Mouse (Mus musculus) heart, adult 8-10 months (tissue): ENCODE measurements around the gene Mrgprh. TPM values are rescaled to one million over a fixed set of nuclear protein-coding genes. Genes with fewer than 3 reads are reported as not detected.

Experiments
- DNase-seq: peaks from one replicate; pipeline ENCODE4 v3.0.0; 2022; ENCODE audit warnings: low spot score
- microRNA-seq: library from miRNA; unstranded; fragments of <30 nt; microRNA quantifications from one replicate; pipeline ENCODE4 v1.2.0, GENCODE M21; 2022
- total RNA-seq, 4 experiments: library from RNA; stranded (reverse); gene quantifications; 2 replicates each; pipeline ENCODE4 v1.2.4; 2022

Gene Mrgprh
- total RNA-seq, 4 experiments from 2014 or later, result 5.0 to 7.4 (median 6.5) TPM

DNA sequence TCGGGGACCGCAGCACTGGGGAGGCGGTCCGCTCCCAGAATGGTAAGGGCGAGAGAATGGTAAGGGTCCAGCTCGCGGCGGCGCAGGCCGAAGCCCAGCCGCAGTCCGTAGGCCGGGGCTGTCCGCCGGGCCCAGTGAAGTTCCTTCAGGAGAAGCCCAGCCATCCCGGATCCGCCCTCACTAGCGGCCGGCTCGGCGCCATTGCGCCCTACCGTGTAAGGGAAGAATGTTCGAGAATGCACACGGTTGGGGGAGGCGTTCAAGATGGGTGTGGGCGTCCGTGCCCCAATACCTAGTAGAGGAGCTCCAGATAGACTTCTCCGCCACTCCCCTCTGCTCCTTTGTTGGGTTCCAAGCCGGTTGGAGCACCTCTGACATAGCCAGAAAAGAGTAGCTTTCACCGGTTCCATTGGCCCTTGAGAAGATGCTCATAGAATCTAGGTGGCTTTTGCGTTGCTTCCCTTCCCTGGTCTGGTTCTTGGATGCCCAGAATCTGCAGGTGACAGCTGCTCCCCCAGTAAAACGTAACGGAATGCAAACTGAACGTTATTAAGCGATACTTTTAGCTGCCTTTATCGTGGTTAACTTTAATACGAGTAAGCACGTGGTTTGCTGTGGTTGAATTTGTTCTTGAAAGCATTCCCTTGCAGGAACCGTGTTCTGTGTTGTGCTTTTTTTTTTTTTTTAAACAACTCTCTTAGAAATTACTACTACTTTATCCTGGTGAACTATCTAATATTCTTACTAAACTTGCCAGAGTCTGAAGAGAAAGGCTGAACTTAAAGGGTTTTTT lies 41.0 kb downstream of the Mrgprh start:
- DNase-seq, result no peak

DNA sequence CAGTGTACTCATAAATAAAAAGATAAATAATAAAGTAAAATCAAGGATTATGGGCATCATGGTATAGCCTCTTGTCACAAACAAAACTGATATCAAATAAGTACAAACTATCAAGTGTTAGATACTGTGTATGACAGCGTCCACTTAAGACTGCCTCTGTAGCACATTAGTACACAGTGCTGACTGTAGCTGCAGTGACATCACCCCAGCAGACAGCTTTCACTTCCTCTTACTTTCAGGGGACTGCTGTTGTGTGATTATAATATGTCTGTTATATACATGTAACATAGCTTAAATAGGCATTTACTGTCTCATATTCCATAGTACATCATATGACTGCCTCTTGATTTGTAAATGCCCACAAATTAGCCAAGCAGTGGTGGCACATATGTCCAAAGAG lies 45.2 kb downstream of the Mrgprh start:
- DNase-seq, result no peak

DNA sequence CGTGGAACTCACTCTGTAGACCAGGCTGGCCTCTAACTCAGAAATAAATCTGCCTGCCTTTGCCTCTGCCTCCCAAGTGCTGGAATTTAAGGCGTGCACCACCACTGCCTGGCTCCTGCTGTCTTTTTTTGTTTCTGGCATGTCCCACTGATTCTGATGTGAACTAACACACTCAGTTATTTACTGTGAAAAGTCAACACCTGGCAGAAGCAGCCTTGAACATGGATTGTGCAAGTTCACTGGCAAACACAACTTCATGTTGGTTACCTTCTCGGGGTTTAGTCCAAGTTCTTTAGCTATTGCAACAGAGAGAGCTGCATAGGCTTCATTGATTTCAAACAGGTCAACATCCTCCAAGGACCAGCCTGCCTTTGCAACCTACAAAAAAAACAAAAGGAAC lies 49.2 kb downstream of the Mrgprh start:
- DNase-seq, result no peak

- no peak for DNase-seq
Measured at GRCm38 (mm10) chr17:12925703-12926180, 49.9 kb downstream of the Mrgprh start.

Small RNA genes lying within 50 kb of the gene (microRNA-seq; reads per million reads assigned to microRNA genes)
- not detected for gene Gm24085

Other genes with a start within 250 kb of the Mrgprh start
- gene Slc22a1, start 200.2 kb upstream of the Mrgprh start, total RNA-seq, result 10 to 100 TPM in 3 of 4 experiments, 1 to 10 TPM in 1; 9.5 to 26.9 (median 14.3) TPM
- gene Igf2r, start 106.4 kb upstream of the Mrgprh start, total RNA-seq, result 100 to 1,000 TPM; 103 to 124 (median 118) TPM
- gene Mas1, start 7.9 kb upstream of the Mrgprh start, total RNA-seq, result 1 to 10 TPM in 2 of 4 experiments, under 1 TPM in 2; 0.31 to 1.3 (median 0.96) TPM
- gene Pnldc1, start 34.2 kb downstream of the Mrgprh start, total RNA-seq, result under 1 TPM; 0.30 to 0.94 (median 0.54) TPM
- 100 to 1,000 TPM; 173 to 191 (median 185) TPM for gene Tcp1, start 39.7 kb downstream of the Mrgprh start, total RNA-seq
- gene Mrpl18, start 40.3 kb downstream of the Mrgprh start, total RNA-seq, result 100 to 1,000 TPM; 161 to 175 (median 169) TPM
- gene Acat3, start 64.6 kb downstream of the Mrgprh start, total RNA-seq, result under 1 TPM in 1 of 4 experiments, not detected in 3; 0.12 TPM
- 1 to 10 TPM; 4.2 to 7.1 (median 6.1) TPM for gene Acat2, start 84.7 kb downstream of the Mrgprh start, total RNA-seq
- gene Wtap, start 118.1 kb downstream of the Mrgprh start, total RNA-seq, result 10 to 100 TPM; 31.7 to 33.9 (median 32.4) TPM
- 1,000 to 10,000 TPM; 1,030 to 1,116 (median 1,059) TPM for gene Sod2, start 130.8 kb downstream of the Mrgprh start, total RNA-seq
- gene Gpr31b, start 176.3 kb downstream of the Mrgprh start, total RNA-seq, result not detected
- gene Tcp10b, start 185.1 kb downstream of the Mrgprh start, total RNA-seq, result under 1 TPM in 2 of 4 experiments, not detected in 2; 0.11 to 0.34 TPM